Mouse (Mus musculus): ENCODE results near the gene Lypd6.

Gene Lypd6

GRCm38 (mm10) chr2:50111169-50111568 lies 44.9 kb downstream of the Lypd6 start:
- WGBS: 88% methylated on average over 3 of the region's 3 CpGs

- 71% methylated on average over 1 of the region's 1 CpGs for WGBS
Measured at GRCm38 (mm10) chr2:50111609-50112008, 45.4 kb downstream of the Lypd6 start.

GRCm38 (mm10) chr2:50112427-50112826 lies 46.2 kb downstream of the Lypd6 start:
- WGBS: 84% methylated on average over 5 of the region's 5 CpGs

GRCm38 (mm10) chr2:50119101-50119500 lies 52.9 kb downstream of the Lypd6 start:
- WGBS: 97% methylated on average over 7 of the region's 7 CpGs

- WGBS: 51% methylated on average over 9 of the region's 9 CpGs
Measured at GRCm38 (mm10) chr2:50120839-50121238, 54.6 kb downstream of the Lypd6 start.

- WGBS: 93% methylated on average over 5 of the region's 5 CpGs
Measured at GRCm38 (mm10) chr2:50123376-50123775, 57.1 kb downstream of the Lypd6 start.

- 70% methylated on average over 9 of the region's 9 CpGs for WGBS
Measured at GRCm38 (mm10) chr2:50127513-50128175, 61.4 kb downstream of the Lypd6 start.

- 58% methylated on average over 12 of the region's 12 CpGs for WGBS
Measured at GRCm38 (mm10) chr2:50128322-50129277, 62.4 kb downstream of the Lypd6 start.

- 92% methylated on average over 3 of the region's 3 CpGs for WGBS
Measured at GRCm38 (mm10) chr2:50130674-50131073, 64.4 kb downstream of the Lypd6 start.

GRCm38 (mm10) chr2:50143672-50144071 lies 77.4 kb downstream of the Lypd6 start:
- WGBS: 74% methylated on average over 6 of the region's 6 CpGs

GRCm38 (mm10) chr2:50147308-50147707 lies 81.1 kb downstream of the Lypd6 start:
- WGBS: 74% methylated on average over 9 of the region's 9 CpGs

GRCm38 (mm10) chr2:50149257-50150202 lies 83.3 kb downstream of the Lypd6 start:
- WGBS: 86% methylated on average over 6 of the region's 6 CpGs

- WGBS: 93% methylated on average over 7 of the region's 7 CpGs
Measured at GRCm38 (mm10) chr2:50150203-50150590, 84.0 kb downstream of the Lypd6 start.

- 93% methylated on average over 5 of the region's 5 CpGs for WGBS
Measured at GRCm38 (mm10) chr2:50150816-50151215, 84.6 kb downstream of the Lypd6 start.

- WGBS: 83% methylated on average over 2 of the region's 2 CpGs
Measured at GRCm38 (mm10) chr2:50151401-50151800, 85.2 kb downstream of the Lypd6 start.

- whole genome bisulfite sequencing: 91% methylated on average over 3 of the region's 3 CpGs
Measured at GRCm38 (mm10) chr2:50151879-50152278, 85.7 kb downstream of the Lypd6 start.

- 99% methylated on average over 10 of the region's 10 CpGs for WGBS
Measured at GRCm38 (mm10) chr2:50156009-50156408, 89.8 kb downstream of the Lypd6 start.

GRCm38 (mm10) chr2:50160069-50160468 lies 93.8 kb downstream of the Lypd6 start:
- WGBS: 92% methylated on average over 3 of the region's 3 CpGs

GRCm38 (mm10) chr2:50163608-50164007 lies 97.4 kb downstream of the Lypd6 start:
- WGBS: 78% methylated on average over 8 of the region's 8 CpGs

- WGBS: 63% methylated on average over 6 of the region's 6 CpGs
Measured at GRCm38 (mm10) chr2:50165277-50165676, 99.0 kb downstream of the Lypd6 start.

GRCm38 (mm10) chr2:50166082-50166481 lies 99.9 kb downstream of the Lypd6 start:
- WGBS: 82% methylated on average over 5 of the region's 5 CpGs
